Mouse (Mus musculus) megakaryocyte, embryonic 14.5 days (primary cell): ENCODE data around the gene Hexim2.

Experiments used
- FLI1 ChIP-seq: IDR thresholded peaks from 2 replicates; pipeline ENCODE4 v1.6.1; 2012; ENCODE audit warnings: low read length, inconsistent platforms, mixed read lengths
- GATA1 ChIP-seq: IDR thresholded peaks from 3 replicates; pipeline ENCODE4 v1.6.1; 2012; ENCODE audit warnings: mixed read lengths, low read length, inconsistent platforms, borderline replicate concordance

DNA sequence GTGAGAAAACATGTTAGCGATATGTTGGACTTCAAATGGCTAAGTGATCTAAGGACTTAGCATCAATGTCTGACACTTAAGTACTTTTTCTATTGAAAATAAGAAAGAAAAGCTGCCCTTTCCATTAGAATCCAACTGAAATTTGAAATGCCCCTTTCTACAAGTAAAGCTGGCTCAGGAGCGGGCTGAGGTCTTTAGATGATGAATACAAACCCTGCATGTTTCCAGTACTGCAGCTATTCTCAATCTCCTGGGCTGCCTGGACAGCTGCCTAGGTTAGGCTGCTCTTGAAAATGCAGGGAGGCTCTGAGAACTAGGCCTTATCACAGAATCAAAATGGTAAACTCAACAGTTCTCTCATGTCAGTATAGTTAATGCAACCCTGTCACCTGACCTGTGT is 13.4 kb upstream of the Hexim2 start:
- TF ChIP-seq GATA1 (no peak), FLI1 (no peak)
